Mouse (Mus musculus) cerebellum, adult 2 months (tissue): ENCODE data around the gene Gm45808. TPM values are rescaled to one million over a fixed set of nuclear protein-coding genes. Genes with fewer than 3 reads are reported as not detected.
"Not testable (repeated sequence)": the region's sequence is repeated elsewhere in the genome, so short reads cannot be mapped to it uniquely, and the experiment has no call there.

Experiments used
- DNase-seq, 2 experiments: peaks; one replicate each; pipeline ENCODE4 v3.0.0; 2021
- H3K27ac ChIP-seq: fragments of 200-500 bp; 2 replicates; pipeline ENCODE4 v1.5.1; 2012; ENCODE audit warnings: low read length, control low read depth, inconsistent platforms; ENCODE audit not compliant: insufficient read depth
- H3K27me3 ChIP-seq: fragments of 200-500 bp; 2 replicates; pipeline ENCODE4 v1.6.1; 2012; ENCODE audit warnings: inconsistent platforms, mild to moderate bottlenecking, low read length, moderate library complexity; ENCODE audit not compliant: control insufficient read depth, insufficient read depth
- H3K4me1 ChIP-seq: fragments of 200-500 bp; 2 replicates; pipeline ENCODE4 v1.6.1; 2011; ENCODE audit warnings: low read length; ENCODE audit not compliant: control insufficient read depth, insufficient read depth
- H3K4me3 ChIP-seq: fragments of 200-500 bp; replicated peaks from 2 replicates; pipeline ENCODE3; 2011; ENCODE audit warnings: mild to moderate bottlenecking, low read depth, low read length, control low read depth; ENCODE audit not compliant: insufficient read depth
- CTCF ChIP-seq: fragments of 200-500 bp; IDR thresholded peaks from 2 replicates; pipeline ENCODE4 v1.5.1; 2011; ENCODE audit warnings: low read depth, mild to moderate bottlenecking, control low read depth, low read length, moderate library complexity, borderline replicate concordance; ENCODE audit not compliant: insufficient read depth
- POLR2A ChIP-seq: fragments of 200-500 bp; IDR thresholded peaks from 2 replicates; pipeline ENCODE4 v1.6.1; 2011; ENCODE audit warnings: low read length, control low read depth, borderline replicate concordance; ENCODE audit not compliant: insufficient read depth
- WGBS: fragments of 180-500 bp; shearing (Covaris S2); methylation state at CpG from one replicate; pipeline ENCODE4 v1.1.7; 2018; 5-methylcytosine and 5-hydroxymethylcytosine counted together
- polyA plus RNA-seq: library from polyadenylated mRNA; depleted of rRNA; stranded (reverse); fragments of >200 nt; gene quantifications from 2 replicates; pipeline ENCODE4 v1.2.3, GENCODE M21; 2012

Gene Gm45808
- polyA plus RNA-seq, 1 experiment, result not detected

DNA sequence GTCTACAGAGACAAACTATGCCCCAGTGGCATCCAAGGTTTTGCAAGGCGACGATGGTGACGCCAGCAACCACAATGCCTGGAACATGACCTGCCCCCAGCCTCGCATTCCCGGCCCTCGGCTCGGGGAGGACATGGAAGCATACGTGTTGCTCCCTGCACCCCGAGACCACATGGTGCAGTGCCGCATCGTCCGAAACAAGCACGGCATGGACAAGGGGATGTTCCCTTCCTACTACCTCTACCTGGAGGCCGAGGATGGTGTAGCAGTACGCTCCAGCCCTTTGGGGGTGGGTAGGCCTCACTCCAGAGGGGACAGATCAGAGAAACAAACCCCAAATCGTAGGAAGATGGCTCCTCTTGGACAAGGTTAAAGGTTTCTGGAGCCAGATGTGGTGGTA is 32.0 kb upstream of the Gm45808 start:
- no peak for TF ChIP-seq POLR2A
- no peak for TF ChIP-seq CTCF
- peaks cover 6% of the 10 kb centered on the region; the same call in 1 of the 2 replicates for H3K4me1 ChIP-seq
- no peak overlapping the region for H3K27ac ChIP-seq
- no peaks in the 10 kb centered on the region for H3K27me3 ChIP-seq
- WGBS, result 93% methylated on average over 16 of the region's 16 CpGs
- no peak overlapping the region for H3K4me3 ChIP-seq
- no peak for DNase-seq

DNA sequence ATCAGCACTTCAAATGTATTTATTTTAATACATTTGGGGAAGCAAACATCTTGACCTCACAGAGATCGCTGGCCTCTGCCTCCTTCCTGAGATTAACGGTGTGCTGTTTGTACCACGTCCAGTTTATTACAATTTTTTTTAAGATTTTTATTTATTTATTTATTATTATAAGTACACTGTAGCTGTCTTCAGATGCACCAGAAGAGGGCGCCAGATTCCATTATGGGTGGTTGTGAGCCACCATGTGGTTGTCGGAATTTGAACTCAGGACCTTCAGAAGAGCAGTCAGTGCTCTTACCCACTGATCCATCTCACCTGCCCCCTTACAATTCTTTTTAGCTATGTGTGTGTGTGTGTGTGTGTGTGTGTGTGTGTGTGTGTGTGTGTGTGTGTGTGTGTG is 30.2 kb upstream of the Gm45808 start:
- WGBS, result 59% methylated on average over 5 of the region's 5 CpGs
- H3K4me1 ChIP-seq, DNase-seq, H3K4me3 ChIP-seq, H3K27ac ChIP-seq, H3K27me3 ChIP-seq: not testable (repeated sequence)

GRCm38 (mm10) chr7:45515436-45515835 is 28.8 kb upstream of the Gm45808 start:
- no peak for TF ChIP-seq CTCF
- TF ChIP-seq POLR2A, result no peak
- 37% methylated on average over 16 of the region's 16 CpGs for WGBS

DNA sequence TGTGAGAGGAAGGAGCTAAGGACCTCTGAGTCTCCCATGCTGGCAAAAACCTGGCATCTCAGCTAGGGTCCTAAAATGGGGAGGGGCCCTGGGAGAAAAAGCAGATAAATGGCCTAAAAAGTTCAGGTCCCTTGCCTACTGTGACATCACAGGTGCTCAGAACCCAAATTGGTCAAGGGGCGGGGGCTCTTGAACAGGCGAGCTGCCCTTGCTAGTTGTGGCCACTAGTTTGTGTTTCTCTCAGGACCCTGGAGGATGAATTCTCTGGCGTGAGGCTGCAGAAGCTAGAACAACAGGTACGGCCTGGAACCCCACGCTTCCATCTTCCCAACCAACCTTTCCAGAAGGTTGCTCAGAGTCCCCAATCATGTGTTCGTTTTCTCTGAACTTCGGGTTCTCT is 27.8 kb upstream of the Gm45808 start:
- H3K27ac ChIP-seq, result no peak overlapping the region
- no peak overlapping the region for H3K4me3 ChIP-seq
- TF ChIP-seq POLR2A (no peak), CTCF (no peak)
- H3K4me1 ChIP-seq, result no peaks in the 10 kb centered on the region
- no peaks in the 10 kb centered on the region for H3K27me3 ChIP-seq
- WGBS, result 85% methylated on average over 7 of the region's 7 CpGs
- DNase-seq, result no peak

More at GRCm38 (mm10) chr7:45515436-45515835, 28.8 kb upstream of the Gm45808 start:
- Histone ChIP-seq H3K4me3 (no peak overlapping the region), H3K4me1 (no peaks in the 10 kb centered on the region), H3K27ac (no peak overlapping the region), H3K27me3 (no peaks in the 10 kb centered on the region)
- DNase-seq, result no peak

GRCm38 (mm10) chr7:45509912-45510787 is 23.5 kb upstream of the Gm45808 start, which contains the start of gene Nucb1:
Gene Nucb1 (minus strand): TSS chr7:45510406.
- Histone ChIP-seq H3K4me1 (peaks cover 18% of the 10 kb centered on the region), H3K4me3 (peak within 1 kb of the TSS; percentile 98), H3K27me3 (no peaks in the 10 kb centered on the region), H3K27ac (peak within 1 kb of the TSS; percentile 42)
- under 1% methylated on average over 44 of the region's 44 CpGs for WGBS
- TF ChIP-seq CTCF, result no peak
- peak; percentile 70; the same call in 1 of the 2 replicates for TF ChIP-seq POLR2A
- peak; percentile 91 to 93 for DNase-seq

GRCm38 (mm10) chr7:45509181-45509882 is 22.7 kb upstream of the Gm45808 start:
- peak in 1 of 2 experiments; percentile 48 for DNase-seq
- H3K27ac ChIP-seq, result no peak overlapping the region
- peak overlapping the region; percentile 98 for H3K4me3 ChIP-seq
- H3K4me1 ChIP-seq, result peaks cover 18% of the 10 kb centered on the region
- no peaks in the 10 kb centered on the region for H3K27me3 ChIP-seq
- 22% methylated on average over 19 of the region's 19 CpGs for WGBS
- TF ChIP-seq CTCF (no peak), POLR2A (no peak)

- WGBS, result 76% methylated on average over 6 of the region's 6 CpGs
- no peak overlapping the region for H3K27ac ChIP-seq
- H3K4me3 ChIP-seq, result no peak overlapping the region
- no peaks in the 10 kb centered on the region for H3K27me3 ChIP-seq
- peaks cover 18% of the 10 kb centered on the region for H3K4me1 ChIP-seq
- DNase-seq, result no peak
- no peak for TF ChIP-seq POLR2A
- TF ChIP-seq CTCF, result no peak
Measured at GRCm38 (mm10) chr7:45508561-45508960, 21.9 kb upstream of the Gm45808 start.
